Mouse (Mus musculus) midbrain, postnatal 0 days (tissue): Measurements from ENCODE around the gene Kcnip1. TPM values are rescaled to one million over a fixed set of nuclear protein-coding genes. Genes with fewer than 3 reads are reported as not detected.

Source experiments
- ATAC-seq: fragments of 200-750 bp; cut with Nextera tagmentation; 2 replicates; pipeline ENCODE4 v1.8.0; 2017; ENCODE audit warnings: moderate number of reproducible peaks, mild to moderate bottlenecking, moderate TSS enrichment, moderate library complexity; ENCODE audit not compliant: low FRiP score
- DNase-seq: peaks from one replicate; pipeline ENCODE4 v3.0.0-alpha.2; 2015; ENCODE audit warnings: low spot score
- H3K27ac ChIP-seq: fragments of 300-500 bp; sonication (generic); 2 replicates; pipeline ENCODE4 v1.5.1; 2014; ENCODE audit warnings: low read depth, mild to moderate bottlenecking, low read length, mixed read lengths
- H3K27me3 ChIP-seq: fragments of 300-500 bp; sonication (generic); 2 replicates; pipeline ENCODE4 v1.6.1; 2014; ENCODE audit warnings: low read length, control low read depth, mixed read lengths; ENCODE audit not compliant: insufficient read depth
- H3K36me3 ChIP-seq: fragments of 300-500 bp; sonication (generic); 2 replicates; pipeline ENCODE4 v1.6.1; 2014; ENCODE audit warnings: low read length, control low read depth, mixed read lengths; ENCODE audit not compliant: insufficient read depth
- H3K4me1 ChIP-seq: fragments of 300-500 bp; sonication (generic); 2 replicates; pipeline ENCODE4 v1.6.1; 2014; ENCODE audit warnings: mild to moderate bottlenecking, control low read depth, antibody characterized with exemption, low read length, mixed read lengths; ENCODE audit not compliant: insufficient read depth
- H3K4me2 ChIP-seq: fragments of 300-500 bp; sonication (generic); 2 replicates; pipeline ENCODE4 v1.6.1; 2014; ENCODE audit warnings: low read depth, mild to moderate bottlenecking, low read length, mixed read lengths; ENCODE audit not compliant: poor library complexity, severe bottlenecking
- H3K4me3 ChIP-seq: fragments of 300-500 bp; sonication (generic); 2 replicates; pipeline ENCODE4 v1.5.1; 2014; ENCODE audit warnings: low read depth, mild to moderate bottlenecking, low read length, moderate library complexity
- H3K9ac ChIP-seq: fragments of 300-500 bp; sonication (generic); replicated peaks from 2 replicates; pipeline ENCODE4 v1.6.1; 2014; ENCODE audit warnings: mild to moderate bottlenecking, low read length, moderate library complexity, mixed read lengths; ENCODE audit not compliant: poor library complexity, severe bottlenecking
- H3K9me3 ChIP-seq: fragments of 300-500 bp; sonication (generic); 2 replicates; pipeline ENCODE4 v1.6.1; 2016; ENCODE audit warnings: low read length, control low read depth
- CTCF ChIP-seq: IDR thresholded peaks from 2 replicates; pipeline ENCODE4 v1.5.1; 2016; ENCODE audit warnings: antibody characterized with exemption, mild to moderate bottlenecking
- WGBS: fragments of 180-500 bp; shearing (Covaris S2); extraction: QIAGEN DNeasy Blood & Tissue Kit; methylation state at CpG from one replicate; pipeline ENCODE4 v1.1.7; 2014; 5-methylcytosine and 5-hydroxymethylcytosine counted together
- polyA plus RNA-seq: library from polyadenylated mRNA; unstranded; fragments of >200 nt; fragmentation: Nextera tagmentation; extraction: Ambion mirVana; gene quantifications from 2 replicates; pipeline ENCODE4 v1.2.1, GENCODE M21; 2015
- total RNA-seq: library from RNA; depleted of rRNA; stranded (reverse); fragments of >200 nt; gene quantifications from 2 replicates; pipeline ENCODE4 v1.2.3, GENCODE M21; 2014

The Kcnip1 gene
- total and polyA plus RNA-seq, 2 experiments from 2014 or later, result 93.8 to 145 TPM

- no peak for TF ChIP-seq CTCF
- Histone ChIP-seq H3K27ac (peak overlapping the region; percentile 72), H3K4me3 (peak overlapping the region; percentile 45), H3K9ac (peak overlapping the region; percentile 60), H3K36me3 (no peaks in the 10 kb centered on the region), H3K4me2 (peak overlapping the region; percentile 67), H3K4me1 (0 out of 2 replicates have a peak, but pooled peaks cover 8% of the 10 kb centered on the region), H3K27me3 (no peaks in the 10 kb centered on the region), H3K9me3 (no peaks in the 10 kb centered on the region)
- ATAC-seq, result peak; percentile 80
- peak; percentile 57 for DNase-seq
- under 1% methylated on average over 43 of the region's 52 CpGs for WGBS
Observed at GRCm38 (mm10) chr11:33843294-33843864, 149.6 kb downstream of the Kcnip1 start.

- H3K27ac ChIP-seq, result no peak overlapping the region
- H3K36me3 ChIP-seq, result no peaks in the 10 kb centered on the region
- DNase-seq (no peak), ATAC-seq (no peak)
- no peaks in the 10 kb centered on the region for H3K9me3 ChIP-seq
- no peak overlapping the region for H3K4me3 ChIP-seq
- 86% methylated on average over 3 of the region's 3 CpGs for WGBS
- no peak for TF ChIP-seq CTCF
- no peaks in the 10 kb centered on the region for H3K27me3 ChIP-seq
- peak overlapping the region; percentile 12; the same call in 1 of the 2 replicates for H3K4me2 ChIP-seq
- H3K4me1 ChIP-seq, result 0 out of 2 replicates have a peak, but pooled peaks cover 8% of the 10 kb centered on the region
- H3K9ac ChIP-seq, result no peak overlapping the region
Observed at GRCm38 (mm10) chr11:33839049-33839448, 153.9 kb downstream of the Kcnip1 start.

GRCm38 (mm10) chr11:33829774-33830173 lies 163.2 kb downstream of the Kcnip1 start:
- Histone ChIP-seq H3K36me3 (no peaks in the 10 kb centered on the region), H3K4me3 (no peak overlapping the region), H3K4me2 (no peak overlapping the region), H3K4me1 (peaks cover 16% of the 10 kb centered on the region; the same call in 1 of the 2 replicates), H3K9me3 (no peaks in the 10 kb centered on the region), H3K27ac (no peak overlapping the region), H3K9ac (no peak overlapping the region), H3K27me3 (no peaks in the 10 kb centered on the region)
- no peak for TF ChIP-seq CTCF
- no peak for ATAC-seq
- 86% methylated on average over 2 of the region's 2 CpGs for WGBS
- no peak for DNase-seq

GRCm38 (mm10) chr11:33827829-33828206 lies 165.1 kb downstream of the Kcnip1 start:
- Histone ChIP-seq H3K27ac (peak overlapping the region; percentile 65), H3K36me3 (no peaks in the 10 kb centered on the region), H3K9ac (no peak overlapping the region), H3K9me3 (no peaks in the 10 kb centered on the region), H3K4me2 (no peak overlapping the region), H3K27me3 (no peaks in the 10 kb centered on the region), H3K4me1 (peaks cover 16% of the 10 kb centered on the region; the same call in 1 of the 2 replicates), H3K4me3 (no peak overlapping the region)
- DNase-seq (peak; percentile 71), ATAC-seq (no peak)
- 60% methylated on average over 6 of the region's 6 CpGs for WGBS
- no peak for TF ChIP-seq CTCF

- H3K27ac ChIP-seq, result peak overlapping the region; percentile 65
- WGBS, result 30% methylated on average over 12 of the region's 12 CpGs
- H3K4me3 ChIP-seq, result no peak overlapping the region
- no peaks in the 10 kb centered on the region for H3K9me3 ChIP-seq
- no peak overlapping the region for H3K9ac ChIP-seq
- DNase-seq (peak; percentile 84), ATAC-seq (peak; percentile 55)
- H3K4me2 ChIP-seq, result no peak overlapping the region
- no peaks in the 10 kb centered on the region for H3K36me3 ChIP-seq
- TF ChIP-seq CTCF, result no peak
- H3K4me1 ChIP-seq, result peaks cover 16% of the 10 kb centered on the region; the same call in 1 of the 2 replicates
- no peaks in the 10 kb centered on the region for H3K27me3 ChIP-seq
Observed at GRCm38 (mm10) chr11:33827085-33827828, 165.7 kb downstream of the Kcnip1 start.

- TF ChIP-seq CTCF, result no peak
- DNase-seq, result peak; percentile 62
- no peak for ATAC-seq
Observed at GRCm38 (mm10) chr11:33824739-33825138, 168.2 kb downstream of the Kcnip1 start.

More at GRCm38 (mm10) chr11:33824739-33825138, 168.2 kb downstream of the Kcnip1 start:
- no peak overlapping the region for H3K4me3 ChIP-seq
- no peak overlapping the region for H3K9ac ChIP-seq
- H3K4me1 ChIP-seq, result peaks cover 16% of the 10 kb centered on the region; the same call in 1 of the 2 replicates
- WGBS, result 45% methylated on average over 6 of the region's 6 CpGs
- H3K27me3 ChIP-seq, result no peaks in the 10 kb centered on the region
- no peaks in the 10 kb centered on the region for H3K9me3 ChIP-seq
- no peak overlapping the region for H3K4me2 ChIP-seq
- H3K27ac ChIP-seq, result no peak overlapping the region
- H3K36me3 ChIP-seq, result peaks cover 2% of the 10 kb centered on the region; the same call in 1 of the 2 replicates
